Mouse (Mus musculus): ENCODE measurements around the gene Cers2. TPM values are rescaled to one million over a fixed set of nuclear protein-coding genes. Genes with fewer than 3 reads are reported as not detected.

Cers2 gene
- polyA plus RNA-seq, 1 experiment, result 99.4 TPM

DNA sequence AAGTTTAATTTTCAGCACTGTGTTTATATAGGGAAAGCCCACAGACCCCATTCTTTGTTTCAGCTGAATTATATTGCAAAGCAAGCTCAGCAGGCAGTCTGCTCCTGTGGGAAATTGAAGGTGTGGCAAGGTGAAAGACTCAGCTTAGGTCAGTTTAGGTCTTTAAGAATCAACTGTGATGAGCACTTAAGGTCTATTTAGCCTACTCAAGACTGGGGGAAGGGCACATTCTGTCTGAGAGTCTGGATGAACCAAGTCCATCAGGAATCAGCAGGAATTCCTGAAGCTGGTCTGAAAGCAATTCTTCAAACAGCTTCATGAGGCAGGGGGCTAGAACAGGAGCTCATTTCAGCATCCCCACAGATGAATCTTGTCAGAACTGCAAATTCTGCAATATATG lies 55.5 kb downstream of the Cers2 start:
- no peak for DNase-seq (ENCODE audit: extremely low spot score in 1 of 2, low spot score in 1 of 2)

Other genes with a start within 250 kb of the Cers2 start
- gene Pip5k1a, start 207.9 kb upstream of the Cers2 start, polyA plus RNA-seq (2012; rRNA removed), result 41.6 and 42.0 TPM in 2 replicates
- gene Vps72, start 203.8 kb upstream of the Cers2 start, polyA plus RNA-seq (2012; rRNA removed), result 58.0 and 60.9 TPM in 2 replicates
- 0.98 and 2.4 TPM in 2 replicates for gene Tmod4, start 190.3 kb upstream of the Cers2 start, polyA plus RNA-seq (2012; rRNA removed)
- gene Scnm1, start 180.8 kb upstream of the Cers2 start, polyA plus RNA-seq (2012; rRNA removed), result 118 and 124 TPM in 2 replicates
- 20.2 and 21.2 TPM in 2 replicates for gene Lysmd1, start 180.7 kb upstream of the Cers2 start, polyA plus RNA-seq (2012; rRNA removed)
- 4.0 and 5.9 TPM in 2 replicates for gene Tnfaip8l2, start 172.4 kb upstream of the Cers2 start, polyA plus RNA-seq (2012; rRNA removed)
- gene Sema6c, start 154.3 kb upstream of the Cers2 start, polyA plus RNA-seq (2012; rRNA removed), result 34.6 and 35.8 TPM in 2 replicates
- gene Gabpb2, start 96.9 kb upstream of the Cers2 start, polyA plus RNA-seq (2012; rRNA removed), result 15.8 and 17.9 TPM in 2 replicates
- 62.5 and 63.5 TPM in 2 replicates for gene Cdc42se1, start 86.1 kb upstream of the Cers2 start, polyA plus RNA-seq (2012; rRNA removed)
- gene Mllt11, start 82.6 kb upstream of the Cers2 start, polyA plus RNA-seq (2012; rRNA removed), result 388 and 439 TPM in 2 replicates
- gene Gm128, start 73.2 kb upstream of the Cers2 start, polyA plus RNA-seq (2012; rRNA removed), result 0.29 and 0.30 TPM in 2 replicates
- 0.40 and 0.48 TPM in 2 replicates for gene Bnipl, start 63.6 kb upstream of the Cers2 start, polyA plus RNA-seq (2012; rRNA removed)
- gene Mindy1, start 33.4 kb upstream of the Cers2 start, polyA plus RNA-seq (2012; rRNA removed), result 30.2 and 30.8 TPM in 2 replicates
- 23.1 and 25.3 TPM in 2 replicates for gene Prune1, start 32.7 kb upstream of the Cers2 start, polyA plus RNA-seq (2012; rRNA removed)
- 2.5 and 2.6 TPM in 2 replicates for gene Anxa9, start 7.6 kb upstream of the Cers2 start, polyA plus RNA-seq (2012; rRNA removed)
- 32.8 and 36.6 TPM in 2 replicates for gene Setdb1, start 42.4 kb downstream of the Cers2 start, polyA plus RNA-seq (2012; rRNA removed)
- gene 4930558C23Rik, start 88.0 kb downstream of the Cers2 start, polyA plus RNA-seq (2012; rRNA removed), result not detected in 2 replicates
- gene Arnt, start 119.6 kb downstream of the Cers2 start, polyA plus RNA-seq (2012; rRNA removed), result 44.7 and 48.2 TPM in 2 replicates
- gene Ctsk, start 184.5 kb downstream of the Cers2 start, polyA plus RNA-seq (2012; rRNA removed), result 5.3 and 6.5 TPM in 2 replicates
- gene Ctss, start 212.0 kb downstream of the Cers2 start, polyA plus RNA-seq (2012; rRNA removed), result 72.3 and 95.0 TPM in 2 replicates
- not detected in 2 replicates for gene Hormad1, start 244.9 kb downstream of the Cers2 start, polyA plus RNA-seq (2012; rRNA removed)

Data from frontal cortex, adult 2 months (tissue).